Mouse (Mus musculus) thymus, adult 2 months (tissue): Measurements from ENCODE around the gene Gm28035. TPM values are rescaled to one million over a fixed set of nuclear protein-coding genes. Genes with fewer than 3 reads are reported as not detected.

Experiments used
- DNase-seq: peaks from one replicate; pipeline ENCODE4 v3.0.0; 2021
- H3K27ac ChIP-seq: fragments of 200-500 bp; 2 replicates; pipeline ENCODE4 v1.5.1; 2012; ENCODE audit warnings: low read length, control low read depth; ENCODE audit not compliant: control insufficient read depth, insufficient read depth
- H3K27me3 ChIP-seq: fragments of 200-500 bp; 2 replicates; pipeline ENCODE4 v1.6.1; 2012; ENCODE audit warnings: mild to moderate bottlenecking, low read length, moderate library complexity, mixed read lengths; ENCODE audit not compliant: control insufficient read depth, insufficient read depth
- H3K36me3 ChIP-seq: fragments of 200-500 bp; 2 replicates; pipeline ENCODE4 v1.6.1; 2012; ENCODE audit warnings: mild to moderate bottlenecking, low read length, moderate library complexity; ENCODE audit not compliant: control insufficient read depth, insufficient read depth
- H3K4me1 ChIP-seq: fragments of 200-500 bp; replicated peaks from 2 replicates; pipeline ENCODE4 v1.6.1; 2012; ENCODE audit warnings: low read length; ENCODE audit not compliant: control insufficient read depth, insufficient read depth
- H3K4me3 ChIP-seq: fragments of 200-500 bp; 2 replicates; pipeline ENCODE4 v1.5.1; 2012; ENCODE audit warnings: mild to moderate bottlenecking, low read length, control low read depth, moderate library complexity; ENCODE audit not compliant: control insufficient read depth, insufficient read depth
- CTCF ChIP-seq: fragments of 200-500 bp; IDR thresholded peaks from 2 replicates; pipeline ENCODE4 v1.5.1; 2012; ENCODE audit warnings: mild to moderate bottlenecking, control low read depth, low read length, moderate library complexity, borderline replicate concordance; ENCODE audit not compliant: control insufficient read depth, poor library complexity, insufficient read depth; ENCODE audit errors: extremely low read depth
- POLR2A ChIP-seq: fragments of 200-500 bp; IDR thresholded peaks from 2 replicates; pipeline ENCODE4 v1.6.1; 2012; ENCODE audit warnings: mild to moderate bottlenecking, low read length, control low read depth, moderate library complexity; ENCODE audit not compliant: control insufficient read depth, poor library complexity, insufficient read depth; ENCODE audit errors: extremely low read depth
- WGBS: fragments of 180-500 bp; shearing (Covaris S2); methylation state at CpG from one replicate; pipeline ENCODE4 v1.1.7; 2018; 5-methylcytosine and 5-hydroxymethylcytosine counted together
- polyA plus RNA-seq: library from polyadenylated mRNA; depleted of rRNA; stranded (reverse); fragments of >200 nt; gene quantifications from 2 replicates; pipeline ENCODE4 v1.2.3, GENCODE M21; 2012

Gm28035 gene
- polyA plus RNA-seq, 1 experiment, result 15.5 TPM

GRCm38 (mm10) chr2:30205255-30205628, 35.1 kb upstream of the Gm28035 start:
- TF ChIP-seq POLR2A, result no peak
- no peak for TF ChIP-seq CTCF
- Histone ChIP-seq H3K27me3 (no peaks in the 10 kb centered on the region), H3K27ac (peak overlapping the region; percentile 17; the same call in 1 of the 2 replicates), H3K36me3 (no peaks in the 10 kb centered on the region), H3K4me1 (peaks cover 14% of the 10 kb centered on the region), H3K4me3 (peak overlapping the region; percentile 72)
- WGBS, result 2% methylated on average over 13 of the region's 13 CpGs
- no peak for DNase-seq

DNA sequence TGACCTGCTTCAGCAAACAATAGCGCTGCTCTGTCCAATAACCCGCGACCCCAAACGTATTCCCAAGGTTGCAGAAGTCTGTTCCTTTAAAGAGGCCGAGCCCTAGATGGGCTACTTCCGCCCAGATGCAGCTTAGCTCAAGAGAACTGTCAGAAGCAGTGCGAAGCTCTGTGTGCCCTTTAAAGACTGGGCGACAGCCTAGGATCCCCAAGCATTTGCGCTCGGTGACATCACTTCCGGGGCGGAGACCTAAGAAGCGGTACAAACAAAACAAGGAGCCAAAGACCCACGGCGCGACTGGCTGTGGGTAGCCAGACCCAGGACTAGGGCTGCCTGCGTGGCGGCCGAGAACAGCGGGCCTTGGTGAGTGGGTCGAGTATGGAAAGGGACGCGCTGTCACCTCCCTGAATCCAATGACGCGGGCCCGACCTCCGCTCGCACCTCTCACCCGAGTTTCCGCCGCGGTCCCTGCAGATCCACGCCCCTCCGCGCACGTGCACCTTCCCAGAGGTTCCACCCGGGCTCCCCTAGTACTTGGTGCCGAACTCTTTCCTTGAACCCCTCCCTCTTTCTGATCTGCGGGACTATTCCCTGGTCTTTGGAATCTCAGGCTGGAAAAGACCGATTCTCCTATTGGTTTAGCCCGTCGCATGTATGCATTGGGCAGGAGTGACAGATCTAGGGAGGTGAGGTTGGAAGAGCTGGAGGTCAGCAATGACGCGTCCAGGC, 34.6 kb upstream of the Gm28035 start, which contains the start of gene Kyat1:
Gene Kyat1, minus strand, starts transcription at position 219 of the 729 bp plus-strand sequence.
- peak; percentile 44; the same call in 1 of the 2 replicates for TF ChIP-seq POLR2A
- no peak for TF ChIP-seq CTCF
- WGBS, result under 1% methylated on average over 44 of the region's 44 CpGs
- Histone ChIP-seq H3K27ac (peak within 1 kb of the TSS; percentile 17; the same call in 1 of the 2 replicates), H3K4me1 (peaks cover 14% of the 10 kb centered on the region), H3K4me3 (peak within 1 kb of the TSS; percentile 72), H3K36me3 (no peaks in the 10 kb centered on the region), H3K27me3 (no peaks in the 10 kb centered on the region)
- peak; percentile 90 for DNase-seq

DNA sequence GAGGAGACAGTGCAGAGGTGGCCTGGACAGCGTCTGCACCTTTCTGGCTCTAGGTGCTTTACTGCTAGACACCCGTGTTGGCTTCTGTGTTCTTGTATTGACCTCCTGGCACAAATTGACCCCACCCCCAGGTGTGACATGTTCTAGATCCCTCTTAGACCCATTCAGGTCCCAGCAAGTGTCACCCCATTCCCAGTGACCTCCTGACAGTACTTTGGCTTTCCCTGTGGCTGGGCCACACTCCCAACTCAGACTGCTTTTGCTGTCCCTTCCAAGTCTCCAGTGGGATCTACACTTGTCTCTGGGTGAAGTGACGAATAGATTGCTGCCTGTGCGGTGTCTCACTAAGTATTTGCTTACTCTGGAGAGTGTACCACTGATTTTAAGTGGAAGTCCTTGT, 33.0 kb upstream of the Gm28035 start:
- WGBS, result 94% methylated on average over 4 of the region's 4 CpGs
- H3K4me1 ChIP-seq, result peaks cover 14% of the 10 kb centered on the region
- H3K36me3 ChIP-seq, result no peaks in the 10 kb centered on the region
- no peaks in the 10 kb centered on the region for H3K27me3 ChIP-seq
- no peak overlapping the region for H3K27ac ChIP-seq
- TF ChIP-seq CTCF (no peak), POLR2A (no peak)
- DNase-seq, result no peak
- no peak overlapping the region for H3K4me3 ChIP-seq

DNA sequence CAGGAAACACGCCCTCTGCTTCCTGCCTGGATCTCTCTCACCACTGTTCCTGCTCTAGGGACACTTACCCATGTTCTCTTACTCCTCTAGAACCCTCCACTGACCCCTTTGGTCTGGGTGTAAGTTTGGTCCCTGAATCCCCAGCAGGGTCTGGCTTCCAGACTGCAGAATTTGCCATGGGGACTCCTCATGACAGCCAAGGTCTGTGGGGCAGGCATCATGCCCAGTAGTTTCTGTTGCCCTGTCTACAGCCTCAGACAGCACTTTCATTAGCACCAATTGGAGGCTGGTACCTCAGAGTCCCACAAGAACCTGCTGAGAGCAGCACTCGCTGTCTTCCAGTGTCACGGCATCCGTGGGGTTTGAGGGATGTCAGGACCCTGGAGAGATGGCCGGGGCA, 32.5 kb upstream of the Gm28035 start:
- H3K4me3 ChIP-seq, result no peak overlapping the region
- 90% methylated on average over 5 of the region's 5 CpGs for WGBS
- H3K4me1 ChIP-seq, result peaks cover 14% of the 10 kb centered on the region
- H3K27ac ChIP-seq, result no peak overlapping the region
- no peak for DNase-seq
- no peaks in the 10 kb centered on the region for H3K27me3 ChIP-seq
- no peaks in the 10 kb centered on the region for H3K36me3 ChIP-seq
- TF ChIP-seq POLR2A (no peak), CTCF (no peak)

- WGBS, result 91% methylated on average over 6 of the region's 6 CpGs
Observed at GRCm38 (mm10) chr2:30211408-30212168, 28.8 kb upstream of the Gm28035 start.

DNA sequence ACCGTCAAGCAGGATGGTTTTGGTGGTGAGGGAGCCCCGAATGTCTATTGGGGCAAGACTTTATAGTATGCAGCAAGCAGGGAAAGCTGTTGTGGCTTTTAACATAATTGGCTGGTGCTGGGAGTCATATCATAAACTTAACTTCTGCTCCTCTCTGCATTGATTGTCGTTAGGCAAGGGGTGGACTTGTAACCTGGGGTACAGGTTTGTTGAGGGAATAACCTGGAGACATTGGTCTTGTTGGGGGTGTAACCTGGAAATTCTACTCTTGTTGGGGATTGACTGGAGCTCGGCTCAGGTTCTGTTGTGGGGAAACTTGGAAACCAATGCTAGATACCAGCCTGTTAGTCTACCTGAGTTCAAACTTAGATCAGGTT, 28.2 kb upstream of the Gm28035 start:
- Histone ChIP-seq H3K4me3 (no peak overlapping the region), H3K27me3 (no peaks in the 10 kb centered on the region), H3K4me1 (no peaks in the 10 kb centered on the region), H3K36me3 (no peaks in the 10 kb centered on the region), H3K27ac (no peak overlapping the region)
- 88% methylated on average over 4 of the region's 4 CpGs for WGBS
- no peak for DNase-seq
- TF ChIP-seq CTCF (no peak), POLR2A (no peak)

More at GRCm38 (mm10) chr2:30211408-30212168, 28.8 kb upstream of the Gm28035 start:
- no peak for DNase-seq
- H3K27ac ChIP-seq, result no peak overlapping the region
- TF ChIP-seq CTCF, result no peak
- TF ChIP-seq POLR2A, result no peak
- H3K4me3 ChIP-seq, result no peak overlapping the region
- no peaks in the 10 kb centered on the region for H3K27me3 ChIP-seq
- H3K36me3 ChIP-seq, result no peaks in the 10 kb centered on the region
- H3K4me1 ChIP-seq, result peaks cover 1% of the 10 kb centered on the region
